Mouse (Mus musculus) urinary bladder, postnatal 10 days (tissue): ENCODE data around the gene Trmt112.
A peak's percentile ranks its signal among the peaks of the same experiment; 100 is the strongest.

Source experiments
- DNase-seq: peaks from one replicate; pipeline ENCODE4 v3.0.0; 2022; ENCODE audit warnings: low spot score

Trmt112 gene

DNA sequence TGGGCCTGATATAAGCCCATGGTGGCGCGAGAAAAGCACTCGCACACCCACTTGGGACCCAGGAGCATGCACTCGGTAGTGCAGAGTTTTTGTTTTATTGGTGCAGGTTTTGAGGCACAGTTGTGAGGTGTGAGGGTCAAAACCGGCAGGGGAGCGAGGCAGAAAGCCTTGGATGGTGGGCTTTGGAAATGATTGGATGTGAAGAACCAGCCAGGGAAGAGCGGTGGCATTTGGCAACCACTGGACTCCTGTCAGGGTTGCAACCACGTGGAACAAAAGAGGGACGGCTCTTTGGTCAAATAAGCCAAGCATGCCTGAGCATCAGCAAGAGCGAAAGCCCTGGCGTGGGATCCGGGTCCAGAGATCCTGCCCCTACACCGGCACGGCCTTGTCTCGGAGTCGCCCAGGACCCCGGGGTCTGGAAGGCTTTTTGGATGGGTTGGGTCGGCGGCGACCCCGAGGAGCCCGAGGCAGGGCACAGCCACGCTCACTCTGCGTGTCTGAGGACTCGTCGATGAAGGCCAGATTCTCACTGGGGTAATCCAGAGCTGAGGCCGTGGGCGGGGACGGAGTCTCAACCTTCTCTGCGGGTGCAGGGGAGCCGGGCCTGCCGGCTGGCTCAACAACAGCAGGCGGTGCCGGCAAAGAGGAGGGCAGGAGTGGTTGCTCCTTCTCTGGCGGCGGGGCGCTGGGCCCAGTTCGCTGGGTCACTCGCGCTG is 16.3 kb downstream of the Trmt112 start:
- DNase-seq = no peak

- DNase-seq = no peak
These were observed 17.2 kb downstream of the Trmt112 start for GRCm38 (mm10) chr19:6926559-6927255.

- no peak for DNase-seq
These were observed 18.6 kb downstream of the Trmt112 start for GRCm38 (mm10) chr19:6928080-6928479.

DNA sequence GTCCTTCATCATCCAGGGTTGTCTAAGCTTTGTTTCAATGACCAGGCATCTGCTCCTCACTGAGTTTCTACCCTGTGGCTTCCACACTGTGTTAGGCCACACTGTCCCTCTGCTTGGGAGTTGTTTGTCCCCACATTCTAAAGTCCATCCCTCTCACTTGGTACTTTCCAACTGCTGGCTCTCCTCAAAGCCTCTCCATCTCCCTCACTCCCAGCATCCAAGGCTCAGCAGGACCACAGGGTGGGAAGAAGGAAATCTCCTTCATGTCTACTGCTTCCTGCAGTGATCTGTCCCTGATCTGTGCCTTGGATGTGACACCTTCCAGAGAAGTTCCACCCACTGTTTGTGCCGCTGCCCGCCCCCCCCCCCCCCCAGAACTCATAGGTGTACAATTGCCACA is 21.5 kb downstream of the Trmt112 start:
- DNase-seq = no peak

DNA sequence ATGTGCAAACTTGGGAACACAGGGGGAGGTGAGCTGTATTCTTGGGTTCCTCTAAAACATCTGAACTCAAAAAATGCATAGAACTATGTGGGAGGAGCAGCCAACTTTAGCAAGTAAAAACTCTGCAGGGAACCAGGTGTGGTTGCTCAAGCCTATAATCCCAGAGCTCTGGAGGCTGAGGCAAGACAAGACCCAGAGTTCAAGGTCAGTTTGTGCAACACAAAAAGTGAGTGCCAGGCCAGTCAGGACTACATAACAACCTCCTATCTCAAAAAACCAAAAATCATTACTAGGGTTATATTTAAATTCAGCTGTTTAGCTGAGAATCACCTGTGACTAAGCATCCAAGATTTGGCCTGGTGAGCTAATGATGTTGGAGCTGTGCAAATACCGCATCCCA is 22.5 kb downstream of the Trmt112 start:
- DNase-seq = no peak

- no peak for DNase-seq
These were observed 23.6 kb downstream of the Trmt112 start for GRCm38 (mm10) chr19:6933102-6933435.

- no peak for DNase-seq
These were observed 24.1 kb downstream of the Trmt112 start for GRCm38 (mm10) chr19:6933436-6934194.

- DNase-seq = no peak
These were observed 24.9 kb downstream of the Trmt112 start, which contains the start of gene Kcnk4 for GRCm38 (mm10) chr19:6934195-6934977. Gene Kcnk4 (minus strand): TSS chr19:6934515.

DNA sequence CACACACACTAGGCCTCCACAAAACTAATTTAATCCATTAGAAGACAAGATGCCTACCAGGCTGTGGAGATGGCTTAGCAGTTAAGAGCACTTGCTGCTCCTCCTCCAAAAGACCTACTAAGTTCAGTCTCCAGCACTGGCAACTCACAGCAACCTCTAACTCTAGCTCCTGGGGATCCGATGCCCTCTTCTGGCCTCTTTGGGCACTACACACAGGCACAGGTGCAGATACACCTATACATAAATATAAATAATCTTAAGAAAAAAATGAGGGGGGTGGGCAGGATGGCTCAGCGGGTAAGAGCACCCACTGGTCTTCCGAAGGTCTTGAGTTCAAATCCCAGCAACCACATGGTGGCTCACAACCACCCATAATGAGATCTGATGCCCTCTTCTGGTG is 26.8 kb downstream of the Trmt112 start:
- DNase-seq = no peak

- no peak for DNase-seq
These were observed 28.3 kb downstream of the Trmt112 start for GRCm38 (mm10) chr19:6937541-6938465.

- DNase-seq = no peak
These were observed 29.9 kb downstream of the Trmt112 start for GRCm38 (mm10) chr19:6939106-6940002.

- DNase-seq = no peak
These were observed 31.2 kb downstream of the Trmt112 start for GRCm38 (mm10) chr19:6940396-6941351.

DNA sequence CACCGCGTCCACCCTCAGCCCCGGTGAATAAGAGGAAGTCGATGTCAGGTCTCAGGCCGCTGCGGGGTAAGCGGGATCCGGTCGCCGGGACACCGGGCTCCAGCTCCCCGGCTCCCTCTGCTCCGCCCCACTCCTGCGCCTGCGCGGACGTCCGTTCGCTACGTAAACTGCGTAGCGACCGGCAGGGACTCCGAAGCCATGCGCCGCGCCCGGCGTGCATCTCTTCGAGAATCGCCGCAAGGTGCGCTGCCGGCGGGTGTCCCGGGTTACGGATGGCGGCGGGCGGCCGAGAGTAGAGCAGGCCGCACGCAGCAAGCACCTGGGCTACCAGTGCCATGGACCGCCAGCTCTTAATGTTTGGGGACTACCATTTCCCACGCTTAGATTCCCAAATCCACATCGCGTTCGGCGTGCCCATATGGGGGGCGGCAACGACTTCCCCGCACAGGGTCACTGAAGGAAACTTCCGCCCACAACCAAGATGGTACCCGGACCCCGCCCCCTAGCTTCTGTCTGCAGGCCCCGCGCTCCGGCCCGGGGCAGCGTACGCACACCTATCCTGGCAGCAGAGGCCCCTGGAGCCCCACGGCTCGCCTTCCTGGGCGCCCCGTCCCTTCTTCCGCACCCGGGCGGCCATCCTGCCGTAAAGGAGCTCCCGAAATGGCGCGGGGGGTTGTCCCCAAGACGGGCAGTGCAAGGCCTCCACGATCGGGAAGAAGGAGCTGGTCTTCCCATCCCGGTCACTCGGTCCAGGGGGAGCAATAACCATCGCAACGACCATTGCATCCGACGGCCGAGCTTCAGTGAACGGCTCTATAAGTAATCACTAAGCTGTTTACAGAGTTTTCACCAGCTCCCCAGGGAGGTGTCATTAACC is 32.1 kb downstream of the Trmt112 start, which contains the start of gene Bad:
TSS of gene Bad (plus strand) at position 490 of the 877 bp plus-strand sequence.
- peak; percentile 79 for DNase-seq

- peak; percentile 75 for DNase-seq
These were observed 32.8 kb downstream of the Trmt112 start, which contains the start of gene Gpr137 for GRCm38 (mm10) chr19:6942249-6942691. Gene Gpr137 (minus strand): TSS chr19:6942480.

- no peak for DNase-seq
These were observed 33.3 kb downstream of the Trmt112 start for GRCm38 (mm10) chr19:6942764-6943163.

DNA sequence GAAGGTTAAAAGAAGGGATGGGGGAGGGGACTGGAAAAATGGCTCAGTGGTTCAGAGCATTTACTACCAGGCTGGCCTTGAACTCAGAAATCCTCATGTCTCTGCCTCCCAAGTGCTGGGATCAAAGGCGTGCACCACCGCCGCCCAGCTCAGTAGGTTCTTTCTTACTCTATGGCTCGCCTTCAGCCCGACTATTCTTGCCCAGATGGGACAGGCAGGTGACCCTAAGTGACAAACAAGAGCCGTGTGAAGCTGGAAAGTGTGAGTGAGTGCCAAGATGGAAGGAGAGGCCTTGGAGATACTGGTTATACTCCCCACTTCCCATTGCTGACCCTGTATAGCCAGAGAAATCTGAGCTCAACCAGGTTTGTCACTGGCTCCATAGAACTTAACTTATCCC is 34.2 kb downstream of the Trmt112 start:
- no peak for DNase-seq

DNA sequence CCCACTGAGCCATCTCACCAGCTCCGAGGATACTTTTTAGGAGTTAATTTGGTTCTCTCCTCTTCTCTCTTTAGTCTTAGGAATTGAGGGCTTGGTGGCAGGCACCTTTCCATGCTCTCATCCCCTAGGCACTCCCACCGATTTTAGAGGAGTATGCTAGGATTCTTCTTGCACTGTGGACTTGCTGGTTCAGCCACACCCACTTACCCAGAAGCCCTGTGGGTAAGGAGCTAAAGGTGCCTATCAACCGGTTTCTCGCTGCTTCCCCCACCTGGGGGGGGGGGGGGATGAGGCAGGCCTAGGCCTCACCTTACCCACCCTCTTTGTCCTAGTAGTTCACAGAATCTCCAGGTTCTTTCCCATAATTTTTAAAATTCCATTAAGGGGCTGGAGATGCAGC is 38.2 kb downstream of the Trmt112 start:
- no peak for DNase-seq

- DNase-seq = no peak
These were observed 38.7 kb downstream of the Trmt112 start for GRCm38 (mm10) chr19:6948186-6948585.
